Mouse (Mus musculus): ENCODE measurements around the gene Kiz.

- TF ChIP-seq POLR2A (IDR thresholded peaks at IDR 0.05; ENCODE audit: extremely low read depth, insufficient read depth, low read length) (no peak), CTCF (IDR thresholded peaks at IDR 0.05; ENCODE audit: extremely low read depth, insufficient read depth, low read length) (no peak)
These were observed 18.7 kb upstream of the Kiz start for GRCm38 (mm10) chr2:146836871-146837550.
